Mouse (Mus musculus): ENCODE measurements at regions not wholly inside any gene's neighbourhood (a gene's known extent, or its start where the extent isn't known, plus 50 kb on each side); places are given as distances from the start of the nearest gene placed in this dataset.

DNA sequence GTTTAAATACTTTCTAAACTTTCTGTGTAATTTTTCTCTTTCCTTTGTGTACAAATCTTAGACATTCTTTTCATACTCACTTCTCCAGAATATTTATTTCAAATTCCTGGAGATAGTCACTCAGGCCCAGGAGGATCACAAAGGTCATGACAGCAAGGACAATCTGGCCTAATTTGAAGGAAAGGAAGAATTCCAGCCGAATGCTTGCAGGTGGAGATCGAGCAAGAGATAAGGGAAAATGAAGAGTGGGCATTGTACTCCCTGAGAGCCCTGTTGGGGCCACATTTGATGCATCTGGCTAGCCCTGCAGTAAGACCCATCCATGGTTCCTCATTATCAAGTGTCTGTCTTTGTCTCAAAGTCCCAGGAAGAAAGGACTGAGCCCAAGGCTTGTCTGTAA lies 66.0 kb upstream of the Jazf1 start:
- DNase-seq, result no peak

DNA sequence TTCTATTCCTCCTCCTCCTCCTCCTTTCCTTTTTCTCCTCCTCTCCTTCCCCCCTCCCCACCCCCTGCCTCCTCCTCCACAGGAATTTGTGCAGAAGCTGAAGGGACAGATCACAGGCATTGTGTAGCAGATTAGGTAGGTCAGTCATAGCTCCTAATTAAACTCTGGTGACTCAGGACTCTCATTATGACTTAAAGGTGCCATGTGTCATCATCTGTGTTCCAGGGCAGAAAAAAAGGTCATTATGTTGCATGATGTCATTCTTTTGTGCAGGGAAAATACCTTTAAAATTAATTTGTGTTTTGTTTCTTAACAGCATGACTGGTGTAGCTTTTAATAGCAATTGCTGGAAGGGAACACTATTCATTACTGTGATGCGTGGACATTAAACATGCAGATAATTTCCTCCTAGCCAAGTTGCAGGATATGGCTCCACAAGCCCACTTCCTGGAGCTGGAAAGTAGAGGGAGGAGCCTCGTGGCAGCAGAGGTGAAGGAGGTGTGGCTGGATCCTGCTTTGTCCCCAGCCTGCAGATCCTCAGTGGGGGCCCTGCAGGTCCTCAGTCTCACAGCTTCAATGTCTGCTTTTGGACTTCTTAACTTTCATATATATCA lies 62.4 kb upstream of the Jazf1 start:
- DNase-seq, result no peak

GRCm38 (mm10) chr6:53126776-53127175 lies 58.3 kb upstream of the Jazf1 start:
- no peak for DNase-seq

DNA sequence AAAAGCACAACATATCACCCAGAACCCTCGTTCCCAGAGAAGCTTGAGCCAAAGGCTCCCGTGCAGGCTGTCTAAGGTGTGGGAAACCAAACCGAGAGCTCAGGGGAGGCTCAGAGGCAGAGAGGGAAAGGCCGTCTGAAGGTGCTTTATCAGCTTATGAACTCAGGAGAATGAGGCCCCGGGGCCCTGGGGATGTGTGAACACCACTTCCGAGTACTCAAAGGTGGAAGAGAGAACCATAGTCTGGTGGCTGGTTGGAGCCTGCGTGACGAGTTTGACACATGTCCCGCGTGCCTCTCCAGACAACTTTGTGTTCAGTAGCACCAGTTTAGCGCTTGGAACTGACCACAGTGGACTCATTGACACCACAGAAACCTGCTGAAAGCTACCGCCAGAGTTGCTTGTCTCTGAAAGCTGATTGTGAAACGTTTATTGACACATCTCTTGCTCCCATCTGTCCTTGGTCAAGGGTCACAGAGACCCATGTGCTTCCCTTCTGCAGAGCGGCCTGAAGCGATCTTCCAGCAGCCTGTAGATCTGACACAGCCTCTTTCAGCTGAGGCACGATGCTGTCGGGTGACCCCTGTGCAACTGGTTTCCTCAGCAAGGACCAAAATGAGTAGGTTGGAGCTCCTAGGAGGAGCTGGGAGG lies 56.5 kb upstream of the Jazf1 start:
- DNase-seq, result peak; percentile 2 to 4

GRCm38 (mm10) chr6:53120385-53120784 lies 52.0 kb upstream of the Jazf1 start:
- DNase-seq, result no peak
